Mouse (Mus musculus): Measurements from ENCODE around the gene Parp14. TPM values are rescaled to one million over a fixed set of nuclear protein-coding genes. Genes with fewer than 3 reads are reported as not detected.

Parp14 gene
- total RNA-seq (2014; rRNA removed) = 19.5 and 24.5 TPM in 2 replicates
- polyA plus RNA-seq (2012; rRNA removed) = 3.3 and 4.5 TPM in 2 replicates

DNA sequence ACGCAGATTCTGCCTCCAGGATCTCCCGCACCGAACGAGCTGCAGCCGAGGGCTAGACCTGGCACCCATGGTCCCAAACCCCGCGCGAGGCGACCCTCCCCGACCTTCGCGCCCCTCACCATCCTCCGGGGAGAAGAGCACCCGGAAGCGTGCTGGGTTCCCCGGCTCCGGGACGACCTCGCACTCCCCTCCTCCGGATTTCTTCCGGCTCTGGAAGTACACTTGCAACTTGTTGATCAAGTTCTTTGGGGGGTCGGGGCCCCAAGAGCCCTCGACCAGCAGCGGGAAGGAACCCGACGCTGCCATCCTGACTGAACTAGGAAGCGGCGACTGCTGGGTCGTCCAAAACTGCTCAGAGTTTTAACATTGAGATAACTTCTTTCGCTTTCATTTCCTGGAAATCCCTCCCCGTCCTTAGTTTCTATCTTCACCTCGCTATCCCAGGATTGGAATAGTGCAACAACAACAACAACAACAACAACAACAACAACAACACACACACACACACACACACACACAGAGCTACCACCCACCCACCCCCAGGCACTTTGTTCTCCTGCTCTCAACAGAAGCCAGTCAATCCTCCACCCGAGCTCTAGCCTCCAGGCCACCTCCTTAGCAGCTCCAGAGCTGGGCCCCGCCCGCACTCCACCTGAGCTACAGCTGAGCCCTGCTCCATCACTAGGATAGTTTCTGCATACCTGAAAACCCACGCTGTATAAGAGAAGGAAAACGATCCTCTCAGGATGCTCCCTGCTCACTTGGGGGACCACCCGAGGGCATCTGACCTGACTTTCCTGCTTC lies at the start of gene Parp14:
Gene Parp14, minus strand, starts transcription at position 497 of the 804 bp plus-strand sequence.
- Histone ChIP-seq H3K9ac (ENCODE audit: low read depth, low read length) (peak within 1 kb of the TSS; percentile 87), H3K27ac (replicated peaks; ENCODE audit: insufficient read depth, low read depth, low read length) (peak within 1 kb of the TSS; percentile 76), H3K36me3 (ENCODE audit: control insufficient read depth, insufficient read depth, low read length) (peaks cover 2% of the 10 kb centered on the region; the same call in 1 of the 2 replicates), H3K79me2 (ENCODE audit: control insufficient read depth, insufficient read depth, low read length) (no peaks in the 10 kb centered on the region), H3K27me3 (ENCODE audit: control insufficient read depth, insufficient read depth, low read length) (no peaks in the 10 kb centered on the region), H3K4me3 (ENCODE audit: insufficient read depth, low read depth, low read length) (peak within 1 kb of the TSS; percentile 79), H3K4me1 (ENCODE audit: control insufficient read depth, insufficient read depth, low read length) (peaks cover 10% of the 10 kb centered on the region)
- 1% methylated on average over 38 of the region's 38 CpGs for WGBS
- DNase-seq (ENCODE audit: extremely low read depth, low read depth, low spot score) = peak; percentile 67
- TF ChIP-seq POLR2A (IDR thresholded peaks at IDR 0.05; ENCODE audit: extremely low read depth, insufficient read depth, low read length) (peak; percentile 60), CTCF (IDR thresholded peaks at IDR 0.05; ENCODE audit: low read depth, low read length) (no peak)

DNA sequence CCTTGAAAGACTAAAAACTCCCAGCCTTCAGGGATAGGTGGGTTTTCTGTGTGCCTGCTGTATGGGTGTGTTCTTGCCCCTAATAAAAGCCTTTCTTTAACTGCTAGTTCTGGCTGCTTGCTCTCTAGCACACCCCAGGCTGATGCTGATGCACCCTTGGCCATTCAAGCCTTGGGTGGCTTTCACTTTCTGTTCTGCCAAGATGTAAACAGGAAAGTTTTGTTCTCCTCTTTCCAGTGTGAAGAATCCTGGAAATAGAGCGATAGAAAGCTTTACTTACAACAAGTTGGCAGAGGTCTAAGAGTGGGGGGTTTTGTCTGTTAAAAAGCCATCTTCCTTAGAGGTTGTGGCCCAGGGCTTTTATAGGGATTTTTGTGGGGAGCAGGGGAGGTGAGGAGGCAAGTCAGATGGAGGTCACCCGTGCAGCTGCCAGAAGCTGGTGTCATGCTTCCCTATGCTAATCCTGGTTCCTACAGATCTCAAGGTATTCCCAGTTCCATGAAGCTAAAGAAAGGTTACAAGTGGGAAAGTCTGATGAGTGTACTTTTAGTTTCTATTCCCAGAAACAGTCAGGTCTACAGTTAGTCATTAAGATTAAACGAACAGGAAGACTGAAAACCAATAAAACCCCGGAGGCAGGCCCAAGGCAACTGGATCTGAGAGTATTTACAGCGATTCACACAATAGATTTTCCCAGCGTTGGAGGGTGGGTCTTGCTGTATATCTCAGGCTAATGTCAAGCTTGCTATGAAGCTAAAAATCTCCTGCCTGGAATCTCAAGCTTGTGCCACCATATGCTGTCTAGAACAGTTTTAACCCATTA lies 47.6 kb upstream of the Parp14 start:
- Histone ChIP-seq H3K27me3 (ENCODE audit: control insufficient read depth, insufficient read depth, low read length) (no peaks in the 10 kb centered on the region), H3K27ac (replicated peaks; ENCODE audit: insufficient read depth, low read depth, low read length) (peak overlapping the region; percentile 76), H3K4me1 (ENCODE audit: control insufficient read depth, insufficient read depth, low read length) (peaks cover 4% of the 10 kb centered on the region), H3K36me3 (ENCODE audit: control insufficient read depth, insufficient read depth, low read length) (no peaks in the 10 kb centered on the region), H3K79me2 (ENCODE audit: control insufficient read depth, insufficient read depth, low read length) (no peaks in the 10 kb centered on the region), H3K4me3 (ENCODE audit: insufficient read depth, low read depth, low read length) (no peak overlapping the region), H3K9ac (ENCODE audit: low read depth, low read length) (no peak overlapping the region; the same call in 1 of the 2 replicates)
- no peak for TF ChIP-seq CTCF (IDR thresholded peaks at IDR 0.05; ENCODE audit: low read depth, low read length)
- no peak for TF ChIP-seq POLR2A (IDR thresholded peaks at IDR 0.05; ENCODE audit: extremely low read depth, insufficient read depth, low read length)
- DNase-seq (ENCODE audit: extremely low read depth, low read depth, low spot score) = no peak
- 44% methylated on average over 6 of the region's 6 CpGs for WGBS

DNA sequence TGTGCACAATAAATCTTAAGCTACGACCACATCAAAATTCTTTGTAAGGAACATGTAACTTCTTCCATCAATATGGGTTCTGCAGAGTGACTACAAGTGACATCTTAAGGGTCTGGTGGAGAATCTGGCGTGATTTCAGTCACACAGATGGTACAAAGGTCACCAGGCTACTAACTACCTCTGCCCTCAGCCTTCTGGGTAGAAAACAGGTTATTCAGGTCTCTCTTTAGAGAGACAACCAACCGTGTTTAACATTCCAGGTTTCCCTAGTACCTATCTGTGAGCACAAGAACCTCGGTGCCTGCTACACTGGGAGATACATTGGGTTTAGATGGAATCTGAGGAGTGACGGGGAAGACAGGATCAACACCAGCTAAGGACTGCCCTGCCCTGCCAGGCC lies 43.0 kb upstream of the Parp14 start:
- DNase-seq (ENCODE audit: extremely low read depth, low read depth, low spot score) = no peak
- WGBS = 60% methylated on average over 5 of the region's 5 CpGs
- peaks cover 2% of the 10 kb centered on the region; the same call in 1 of the 2 replicates for H3K4me1 ChIP-seq (ENCODE audit: control insufficient read depth, insufficient read depth, low read length)

DNA sequence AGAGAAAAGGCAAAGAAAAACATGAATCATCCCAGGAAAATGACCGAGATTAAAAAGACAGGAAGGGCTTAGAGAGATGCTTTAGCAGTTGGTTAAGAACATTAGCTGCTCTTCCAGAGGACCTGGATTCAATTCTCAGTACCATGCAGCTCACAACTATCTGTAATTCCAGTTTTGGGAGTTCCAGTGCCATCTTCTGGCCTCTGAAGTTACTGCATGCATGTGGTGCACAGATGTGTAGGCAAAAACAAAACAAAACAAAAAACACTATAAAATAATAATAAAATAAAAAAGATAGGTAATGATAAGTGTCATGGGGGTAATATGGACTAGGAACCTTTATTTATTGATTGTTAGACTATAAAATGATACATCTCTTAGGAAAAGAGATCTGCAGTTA lies 42.2 kb upstream of the Parp14 start:
- H3K36me3 ChIP-seq (ENCODE audit: control insufficient read depth, insufficient read depth, low read length) = no peaks in the 10 kb centered on the region
- no peak overlapping the region for H3K27ac ChIP-seq (replicated peaks; ENCODE audit: insufficient read depth, low read depth, low read length)
- peak; percentile 68 for TF ChIP-seq CTCF (IDR thresholded peaks at IDR 0.05; ENCODE audit: low read depth, low read length)
- no peak for TF ChIP-seq POLR2A (IDR thresholded peaks at IDR 0.05; ENCODE audit: extremely low read depth, insufficient read depth, low read length)
- H3K27me3 ChIP-seq (ENCODE audit: control insufficient read depth, insufficient read depth, low read length) = no peaks in the 10 kb centered on the region
- WGBS = 89% methylated on average over 1 of the region's 1 CpGs
- DNase-seq (ENCODE audit: extremely low read depth, low read depth, low spot score) = no peak
- no peak overlapping the region for H3K4me3 ChIP-seq (ENCODE audit: insufficient read depth, low read depth, low read length)
- H3K79me2 ChIP-seq (ENCODE audit: control insufficient read depth, insufficient read depth, low read length) = no peaks in the 10 kb centered on the region
- H3K4me1 ChIP-seq (ENCODE audit: control insufficient read depth, insufficient read depth, low read length) = no peaks in the 10 kb centered on the region
- no peak overlapping the region for H3K9ac ChIP-seq (ENCODE audit: low read depth, low read length)

More for the DNA sequence above, 43.0 kb upstream of the Parp14 start:
- Histone ChIP-seq H3K4me3 (ENCODE audit: insufficient read depth, low read depth, low read length) (no peak overlapping the region), H3K79me2 (ENCODE audit: control insufficient read depth, insufficient read depth, low read length) (no peaks in the 10 kb centered on the region), H3K36me3 (ENCODE audit: control insufficient read depth, insufficient read depth, low read length) (no peaks in the 10 kb centered on the region), H3K27me3 (ENCODE audit: control insufficient read depth, insufficient read depth, low read length) (no peaks in the 10 kb centered on the region), H3K9ac (ENCODE audit: low read depth, low read length) (no peak overlapping the region), H3K27ac (replicated peaks; ENCODE audit: insufficient read depth, low read depth, low read length) (no peak overlapping the region)
- TF ChIP-seq CTCF (IDR thresholded peaks at IDR 0.05; ENCODE audit: low read depth, low read length) (no peak), POLR2A (IDR thresholded peaks at IDR 0.05; ENCODE audit: extremely low read depth, insufficient read depth, low read length) (no peak)

DNA sequence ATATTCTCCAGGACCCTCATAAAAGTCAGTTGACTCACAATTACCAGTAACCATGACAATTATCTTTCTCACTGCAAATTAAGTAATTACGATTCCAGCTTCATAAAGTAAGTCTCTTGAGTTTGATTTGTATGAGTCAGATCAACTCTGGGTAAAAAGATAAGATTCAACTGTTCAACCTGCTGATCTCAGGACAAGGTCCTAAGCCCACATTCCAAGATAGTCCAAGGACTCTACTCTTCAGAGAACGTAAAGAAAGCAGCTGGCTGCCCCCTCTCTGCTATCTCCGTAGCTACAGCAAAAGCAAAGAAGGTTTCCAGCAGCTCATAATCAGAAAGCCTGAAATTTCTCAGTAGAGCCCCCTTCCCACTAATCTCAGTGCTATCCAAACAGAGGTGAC lies 40.1 kb upstream of the Parp14 start:
- WGBS = 85% methylated on average over 3 of the region's 3 CpGs
- Histone ChIP-seq H3K4me1 (ENCODE audit: control insufficient read depth, insufficient read depth, low read length) (peaks cover 7% of the 10 kb centered on the region), H3K27ac (replicated peaks; ENCODE audit: insufficient read depth, low read depth, low read length) (no peak overlapping the region), H3K36me3 (ENCODE audit: control insufficient read depth, insufficient read depth, low read length) (no peaks in the 10 kb centered on the region), H3K4me3 (ENCODE audit: insufficient read depth, low read depth, low read length) (no peak overlapping the region), H3K9ac (ENCODE audit: low read depth, low read length) (no peak overlapping the region), H3K79me2 (ENCODE audit: control insufficient read depth, insufficient read depth, low read length) (no peaks in the 10 kb centered on the region), H3K27me3 (ENCODE audit: control insufficient read depth, insufficient read depth, low read length) (no peaks in the 10 kb centered on the region)
- no peak for TF ChIP-seq POLR2A (IDR thresholded peaks at IDR 0.05; ENCODE audit: extremely low read depth, insufficient read depth, low read length)
- TF ChIP-seq CTCF (IDR thresholded peaks at IDR 0.05; ENCODE audit: low read depth, low read length) = no peak
- no peak for DNase-seq (ENCODE audit: extremely low read depth, low read depth, low spot score)

All from liver, adult 2 months (tissue).